ENCODE assay signal across 28 mouse cellular contexts in genomic region chr9:53272714-53273113, GRCm38 (mm10). TPM values are rescaled to one million over a fixed set of nuclear protein-coding genes. Genes with fewer than 3 reads are reported as not detected.
DNase-seq lines count a peak whose midpoint lies in the region; ATAC-seq and TF ChIP-seq lines count a peak whose summit lies in the region.
"Had no signal": no experiment of that assay in that cellular context is flagged by ENCODE, and none has a peak within 500 bp of the region (broad histone marks: within the 10 kb centered on the region; RNA-seq: fewer than 3 reads in every experiment).

No protein-coding gene starts in this region.

- H3K4me1 ChIP-seq in kidney, embryonic 14.5 days (ENCODE audit: control insufficient read depth, insufficient read depth, low read length), result peaks cover 11% of the 10 kb centered on the region
- peaks cover 18% of the 10 kb centered on the region for H3K4me1 ChIP-seq in lung, embryonic 14.5 days (ENCODE audit: insufficient read depth)
- H3K4me1 ChIP-seq in intestine, embryonic 14.5 days (replicated peaks; ENCODE audit: control insufficient read depth, insufficient read depth, low read length), result peaks cover 10% of the 10 kb centered on the region; the same call in 1 of the 2 replicates
- H3K4me1 ChIP-seq in small intestine, adult 2 months (ENCODE audit: control insufficient read depth, insufficient read depth, insufficient read length, low read length), result peaks cover 5% of the 10 kb centered on the region; the same call in 1 of the 2 replicates
- peaks cover 16% of the 10 kb centered on the region for H3K4me1 ChIP-seq in forebrain, embryonic 10.5 days
- H3K4me1 ChIP-seq: forebrain, embryonic 13.5 days; heart, embryonic 10.5 days; liver, embryonic 12.5 days; midbrain, embryonic 15.5 days; neural tube, embryonic 13.5 days had no signal

- no peaks in the 10 kb centered on the region for H3K27me3 ChIP-seq in kidney, embryonic 14.5 days (ENCODE audit: control insufficient read depth, insufficient read depth, low read length)
- H3K27me3 ChIP-seq in lung, embryonic 14.5 days (ENCODE audit: insufficient read depth, low read length), result no peaks in the 10 kb centered on the region
- H3K27me3 ChIP-seq in intestine, embryonic 14.5 days (replicated peaks; ENCODE audit: control insufficient read depth, insufficient read depth, low read length), result no peaks in the 10 kb centered on the region
- H3K27me3 ChIP-seq in small intestine, adult 2 months (ENCODE audit: control insufficient read depth, insufficient read depth, low read length), result no peaks in the 10 kb centered on the region
- H3K27me3 ChIP-seq in forebrain, embryonic 10.5 days (ENCODE audit: poor library complexity, severe bottlenecking), result peaks cover 24% of the 10 kb centered on the region
- H3K27me3 ChIP-seq: forebrain, embryonic 13.5 days; liver, embryonic 12.5 days; midbrain, embryonic 15.5 days; neural tube, embryonic 13.5 days had no signal

- H3K27ac ChIP-seq in kidney, embryonic 14.5 days (ENCODE audit: low read depth, low read length), result peak overlapping the region; percentile 85
- peak overlapping the region; percentile 54; the same call in 1 of the 2 replicates for H3K27ac ChIP-seq in lung, embryonic 14.5 days (ENCODE audit: low read depth)
- 0 out of 2 replicates have a peak overlapping the region, but pooled peaks have one; percentile 24 for H3K27ac ChIP-seq in intestine, embryonic 14.5 days (ENCODE audit: low read depth)
- peak overlapping the region; percentile 70 for H3K27ac ChIP-seq in small intestine, adult 2 months (ENCODE audit: insufficient read depth, low read depth, low read length)
- H3K27ac ChIP-seq in forebrain, embryonic 10.5 days, result no peak overlapping the region
- H3K27ac ChIP-seq: forebrain, embryonic 13.5 days; gastrocnemius, adult 2 months; heart, embryonic 10.5 days; hindbrain, embryonic 14.5 days; liver, embryonic 12.5 days; midbrain, embryonic 15.5 days; neural tube, embryonic 13.5 days had no signal

- H3K4me2 ChIP-seq in kidney, embryonic 14.5 days (replicated peaks; ENCODE audit: low read depth, low read length), result no peak overlapping the region
- no peak overlapping the region for H3K4me2 ChIP-seq in lung, embryonic 14.5 days
- no peak overlapping the region for H3K4me2 ChIP-seq in intestine, embryonic 14.5 days (ENCODE audit: low read length)
- H3K4me2 ChIP-seq: forebrain, embryonic 13.5 days; hindbrain, embryonic 14.5 days; liver, embryonic 12.5 days; midbrain, embryonic 15.5 days; neural tube, embryonic 13.5 days had no signal

- H3K4me3 ChIP-seq in kidney, embryonic 14.5 days (ENCODE audit: low read length), result no peak overlapping the region
- H3K4me3 ChIP-seq in lung, embryonic 14.5 days (ENCODE audit: low read depth, low read length), result no peak overlapping the region
- no peak overlapping the region for H3K4me3 ChIP-seq in intestine, embryonic 14.5 days (ENCODE audit: low read depth, low read length)
- H3K4me3 ChIP-seq in small intestine, adult 2 months (ENCODE audit: low read depth, low read length), result no peak overlapping the region
- no peak overlapping the region for H3K4me3 ChIP-seq in forebrain, embryonic 10.5 days
- H3K4me3 ChIP-seq: forebrain, embryonic 13.5 days; gastrocnemius, adult 2 months; heart, embryonic 10.5 days; liver, embryonic 12.5 days; midbrain, embryonic 15.5 days; myocyte; neural tube, embryonic 13.5 days had no signal

- no peak for ATAC-seq in kidney, embryonic 14.5 days (ENCODE audit: low FRiP score, low TSS enrichment)
- ATAC-seq in lung, embryonic 14.5 days (ENCODE audit: insufficient read depth), result no peak
- ATAC-seq in intestine, embryonic 14.5 days (replicated peaks; ENCODE audit: low FRiP score, low TSS enrichment, low read depth), result no peak
- ATAC-seq: CD4-positive, CD25-positive, alpha-beta regulatory T cell, adult 4 months; forebrain, embryonic 13.5 days; inflammation-experienced regulatory T-cells, adult 6 months; liver, embryonic 12.5 days; midbrain, embryonic 15.5 days had no signal

- DNase-seq in kidney, adult 8-10 months, result no peak
- DNase-seq in lung, embryonic 14.5 days, result no peak
- DNase-seq in lung, adult 18-20 months, result no peak
- no peak for DNase-seq in intestine, embryonic 14.5 days (ENCODE audit: low spot score)
- DNase-seq in forebrain, embryonic 10.5 days (ENCODE audit: extremely low spot score, low spot score), result no peak
- DNase-seq: adrenal gland, adult 2 months; cerebellum, adult 11-12 months; cerebellum, postnatal 10 days; gastrocnemius, adult 2 months; heart, postnatal 4 days; kidney, postnatal 36 days; lung, adult 2 months; lung, postnatal 36 days; retina, postnatal 1 day; right cerebral cortex, postnatal 25 days; thymus, adult 18-20 months; thymus, postnatal 36 days had no signal

- no peaks in the 10 kb centered on the region for H3K36me3 ChIP-seq in kidney, embryonic 14.5 days (ENCODE audit: control insufficient read depth, insufficient read depth, low read length)
- no peaks in the 10 kb centered on the region for H3K36me3 ChIP-seq in lung, embryonic 14.5 days (ENCODE audit: insufficient read depth)
- no peaks in the 10 kb centered on the region for H3K36me3 ChIP-seq in intestine, embryonic 14.5 days (ENCODE audit: control insufficient read depth, insufficient read depth, low read length)
- H3K36me3 ChIP-seq in small intestine, adult 2 months (ENCODE audit: control insufficient read depth, insufficient read depth, low read length), result no peaks in the 10 kb centered on the region
- no peaks in the 10 kb centered on the region for H3K36me3 ChIP-seq in forebrain, embryonic 10.5 days (replicated peaks)
- H3K36me3 ChIP-seq: heart, embryonic 10.5 days; liver, embryonic 12.5 days; midbrain, embryonic 15.5 days; neural tube, embryonic 13.5 days had no signal

- 48% methylated on average over 4 of the region's 4 CpGs for WGBS in kidney, embryonic 14.5 days
- 86% methylated on average over 4 of the region's 4 CpGs for WGBS in lung, embryonic 14.5 days
- WGBS in intestine, embryonic 14.5 days, result 69% methylated on average over 4 of the region's 4 CpGs
- 57% methylated on average over 4 of the region's 4 CpGs for WGBS in small intestine, adult 2 months
- 90% methylated on average over 4 of the region's 4 CpGs for WGBS in forebrain, embryonic 10.5 days

- TF ChIP-seq CTCF in lung, embryonic 14.5 days (IDR thresholded peaks at IDR 0.05; ENCODE audit: low read depth), result no peak
- no peak for TF ChIP-seq CTCF in small intestine, adult 2 months (IDR thresholded peaks at IDR 0.05; ENCODE audit: extremely low read depth, insufficient read length, insufficient replicate concordance, low read depth, low read length)

- TF ChIP-seq POLR2A in small intestine, adult 2 months (IDR thresholded peaks at IDR 0.05; ENCODE audit: low read depth, low read length), result no peak

- no peaks in the 10 kb centered on the region for H3K9me3 ChIP-seq in kidney, embryonic 14.5 days (ENCODE audit: control insufficient read depth, low read length)
- no peaks in the 10 kb centered on the region for H3K9me3 ChIP-seq in lung, embryonic 14.5 days (ENCODE audit: low read depth, low read length)
- no peaks in the 10 kb centered on the region for H3K9me3 ChIP-seq in intestine, embryonic 14.5 days (ENCODE audit: control insufficient read depth, low read length)
- no peaks in the 10 kb centered on the region for H3K9me3 ChIP-seq in forebrain, embryonic 10.5 days
- H3K9me3 ChIP-seq: forebrain, embryonic 13.5 days; heart, embryonic 10.5 days; liver, embryonic 12.5 days; midbrain, embryonic 15.5 days; neural tube, embryonic 13.5 days had no signal

- H3K9ac ChIP-seq in kidney, embryonic 14.5 days (ENCODE audit: low read depth, low read length), result no peak overlapping the region
- H3K9ac ChIP-seq in lung, embryonic 14.5 days, result no peak overlapping the region
- H3K9ac ChIP-seq in intestine, embryonic 14.5 days (ENCODE audit: low read length), result no peak overlapping the region
- H3K9ac ChIP-seq: forebrain, embryonic 13.5 days; hindbrain, embryonic 14.5 days; liver, embryonic 12.5 days; midbrain, embryonic 15.5 days; neural tube, embryonic 13.5 days had no signal

RNA-seq across cellular contexts. Expression of gene Ddx10, which starts 24.9 kb away (rescaled TPM):
- polyA plus RNA-seq in kidney, embryonic 14.5 days (2014; fragmentation: Nextera tagmentation; extraction: Ambion mirVana), result 26.0 and 35.7 TPM in 2 replicates
- 29.4 and 30.8 TPM in 2 replicates for polyA plus RNA-seq in lung, embryonic 14.5 days (2014; fragmentation: Nextera tagmentation; extraction: Ambion mirVana)
- polyA plus RNA-seq in intestine, embryonic 14.5 days (2014; fragmentation: Nextera tagmentation; extraction: Ambion mirVana), result 31.2 and 34.2 TPM in 2 replicates
- 0.15 and 0.39 TPM in 2 replicates for polyA plus RNA-seq in small intestine, adult 2 months (2012; rRNA removed)
- 31.5 and 32.3 TPM in 2 replicates for polyA plus RNA-seq in forebrain, embryonic 10.5 days (2016; fragmentation: Nextera tagmentation; extraction: Ambion mirVana)

RNA-seq across cellular contexts. Expression of gene Exph5, which starts 28.8 kb away (rescaled TPM):
- polyA plus RNA-seq in kidney, embryonic 14.5 days (2014; fragmentation: Nextera tagmentation; extraction: Ambion mirVana), result 1.1 and 2.1 TPM in 2 replicates
- polyA plus RNA-seq in lung, embryonic 14.5 days (2014; fragmentation: Nextera tagmentation; extraction: Ambion mirVana), result 5.0 and 5.6 TPM in 2 replicates
- polyA plus RNA-seq in intestine, embryonic 14.5 days (2014; fragmentation: Nextera tagmentation; extraction: Ambion mirVana), result 4.9 and 6.2 TPM in 2 replicates
- 1.3 and 2.6 TPM in 2 replicates for polyA plus RNA-seq in small intestine, adult 2 months (2012; rRNA removed)
- polyA plus RNA-seq in forebrain, embryonic 10.5 days (2016; fragmentation: Nextera tagmentation; extraction: Ambion mirVana), result 0.58 and 0.66 TPM in 2 replicates
- polyA plus RNA-seq: adrenal gland, adult 2 months; forebrain, embryonic 13.5 days; myocyte had no signal

Comparison
In these comparisons a context has a peak if more than half of its experiments do, and no peak if none do; other contexts are left out.
1. RNA of gene Ddx10, which starts 24.9 kb away (polyA plus RNA-seq): 26.0 to 35.7 TPM in kidney, embryonic 14.5 days, 31.5 to 32.3 TPM in forebrain, embryonic 10.5 days, 31.2 to 34.2 TPM in intestine, embryonic 14.5 days and 29.4 to 30.8 TPM in lung, embryonic 14.5 days; 0.15 to 0.39 TPM in small intestine, adult 2 months; every median in the first group is over 10 times any median in the second.